Mouse (Mus musculus) gastrocnemius, postnatal 36 days (tissue): ENCODE measurements around the gene Tec. TPM values are rescaled to one million over a fixed set of nuclear protein-coding genes. Genes with fewer than 3 reads are reported as not detected.
A peak's percentile ranks its signal among the peaks of the same experiment; 100 is the strongest.

ENCODE experiments used
- DNase-seq, 2 experiments: peaks; one replicate each; pipeline ENCODE4 v3.0.0; 2022
- intact Hi-C: fragments of 180-260 bp; cut with DNase I; formaldehyde crosslinking; loops from one replicate; pipeline ENCODE4 v1.15.1; 2025
- total RNA-seq, 2 experiments: library from RNA; stranded (reverse); gene quantifications; 2 replicates each; pipeline ENCODE4 v1.2.3; 2021

Gene Tec
- total RNA-seq, 2 experiments from 2014 or later, result 1.3 to 1.9 TPM

GRCm38 (mm10) chr5:72895261-72895660 is 27.0 kb upstream of the Tec start:
- no peak for DNase-seq
- intact Hi-C loops, result loop anchor here (10.0 kb wide), 1 partner anchor 480 kb away; no protein-coding TSS in a partner anchor

DNA sequence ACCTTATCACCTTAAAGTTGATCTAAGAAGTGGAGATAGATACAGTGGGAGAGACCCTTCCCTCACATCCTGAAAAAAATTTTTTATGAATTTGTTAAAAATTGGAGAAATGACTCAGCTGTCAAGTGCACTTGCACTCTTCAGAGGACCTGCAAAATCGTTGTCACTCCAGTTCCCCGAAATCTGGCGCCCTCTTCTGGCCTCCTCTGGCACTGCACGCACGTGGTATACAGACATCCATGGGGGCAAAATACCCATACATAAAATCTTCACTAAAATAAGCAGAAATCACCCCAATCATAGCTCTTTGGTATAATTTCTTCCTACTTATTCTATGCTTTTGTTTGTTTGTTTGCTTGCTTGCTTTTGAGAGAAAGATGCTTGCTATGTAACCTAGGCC is 25.7 kb upstream of the Tec start:
- DNase-seq, result no peak
- intact Hi-C loops, result loop anchor here (5.0 to 10.0 kb wide), 2 partner anchors 178 to 481 kb away; no protein-coding TSS in a partner anchor

- peak; percentile 39 for DNase-seq
- intact Hi-C loops, result loop anchor here (5.0 to 10.0 kb wide), 2 partner anchors 181 to 483 kb away; no protein-coding TSS in a partner anchor
Observed at GRCm38 (mm10) chr5:72891534-72891933, 23.3 kb upstream of the Tec start.

GRCm38 (mm10) chr5:72888260-72888659 is 20.0 kb upstream of the Tec start:
- intact Hi-C loops, result no loop called here
- no peak for DNase-seq

DNA sequence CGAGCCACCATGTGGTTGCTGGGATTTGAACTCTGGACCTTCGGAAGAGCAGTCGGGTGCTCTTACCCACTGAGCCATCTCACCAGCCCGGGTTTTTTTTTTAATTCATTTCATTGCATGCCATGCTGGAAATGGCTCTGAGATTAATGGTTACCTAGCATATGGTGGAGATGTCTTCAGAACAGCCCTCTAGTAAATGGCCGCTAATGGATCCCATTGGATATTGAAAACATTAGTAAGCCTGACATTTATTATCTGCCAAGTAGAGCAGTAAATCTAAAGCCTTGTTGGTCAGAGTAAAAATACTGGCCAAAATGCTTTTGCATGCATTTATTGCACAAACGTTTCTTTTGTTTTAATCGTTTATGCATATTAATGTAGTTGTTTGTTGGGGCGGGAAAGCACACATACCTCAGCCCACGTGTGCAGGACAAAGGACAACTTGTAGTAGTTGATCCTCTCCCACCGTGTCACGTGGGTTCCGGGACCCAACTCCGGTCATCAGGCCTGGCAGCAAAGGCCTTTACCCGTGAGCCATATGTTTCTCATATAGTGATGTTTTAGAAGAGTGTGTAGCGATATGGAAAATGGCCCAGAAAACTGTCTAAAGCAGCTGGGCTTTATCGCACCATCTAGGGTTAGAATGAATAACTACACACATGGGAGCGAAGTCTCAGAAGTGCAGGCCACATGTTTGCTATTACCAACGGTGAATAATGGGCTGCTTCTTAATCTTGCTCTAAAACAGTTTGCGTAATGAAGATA is 18.4 kb upstream of the Tec start:
- intact Hi-C loops, result no loop called here
- DNase-seq, result no peak

- intact Hi-C loops, result no loop called here
- no peak for DNase-seq
Observed at GRCm38 (mm10) chr5:72883706-72884105, 15.4 kb upstream of the Tec start.

DNA sequence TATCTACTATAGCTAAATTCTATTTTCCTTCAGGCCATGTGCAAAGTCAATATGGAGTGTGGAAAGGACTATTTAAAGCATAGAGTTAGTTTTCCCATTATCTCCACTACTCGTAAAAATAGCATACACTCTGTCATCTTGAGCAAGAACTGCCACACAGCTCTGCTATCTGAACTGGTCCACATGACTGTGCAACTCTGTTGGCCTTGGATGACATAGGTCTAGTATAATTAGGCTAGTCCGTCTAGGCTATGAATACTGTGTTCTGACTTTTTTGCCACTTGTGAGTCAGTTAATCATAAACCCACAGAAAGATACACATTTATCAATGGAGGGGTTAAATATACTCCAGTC is 14.1 kb upstream of the Tec start:
- DNase-seq, result no peak
- intact Hi-C loops, result no loop called here

- intact Hi-C loops, result no loop called here
- no peak for DNase-seq
Observed at GRCm38 (mm10) chr5:72881748-72882411, 13.6 kb upstream of the Tec start.

DNA sequence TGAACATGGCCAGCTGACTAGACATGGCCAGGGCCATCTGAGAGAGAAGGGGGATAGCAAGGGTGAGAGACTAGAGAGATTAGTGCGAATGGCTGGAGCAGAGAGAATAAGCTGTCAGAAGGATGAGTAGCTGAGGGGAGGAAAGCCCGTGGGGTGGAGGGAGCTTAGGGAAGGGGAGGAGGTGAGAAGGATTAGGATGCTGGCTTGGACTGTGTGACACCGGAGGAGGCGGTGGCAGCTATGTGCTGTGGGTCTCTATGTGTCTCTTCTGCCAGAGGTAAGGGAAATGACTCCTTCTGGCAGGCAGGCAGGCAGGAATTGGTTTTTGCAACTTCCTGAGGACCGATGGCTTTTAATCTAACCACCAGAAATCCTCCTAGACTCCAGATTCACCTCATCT is 11.5 kb upstream of the Tec start:
- DNase-seq, result no peak
- intact Hi-C loops, result no loop called here

GRCm38 (mm10) chr5:72871114-72871513 is 2.8 kb upstream of the Tec start:
- intact Hi-C loops, result no loop called here

DNA sequence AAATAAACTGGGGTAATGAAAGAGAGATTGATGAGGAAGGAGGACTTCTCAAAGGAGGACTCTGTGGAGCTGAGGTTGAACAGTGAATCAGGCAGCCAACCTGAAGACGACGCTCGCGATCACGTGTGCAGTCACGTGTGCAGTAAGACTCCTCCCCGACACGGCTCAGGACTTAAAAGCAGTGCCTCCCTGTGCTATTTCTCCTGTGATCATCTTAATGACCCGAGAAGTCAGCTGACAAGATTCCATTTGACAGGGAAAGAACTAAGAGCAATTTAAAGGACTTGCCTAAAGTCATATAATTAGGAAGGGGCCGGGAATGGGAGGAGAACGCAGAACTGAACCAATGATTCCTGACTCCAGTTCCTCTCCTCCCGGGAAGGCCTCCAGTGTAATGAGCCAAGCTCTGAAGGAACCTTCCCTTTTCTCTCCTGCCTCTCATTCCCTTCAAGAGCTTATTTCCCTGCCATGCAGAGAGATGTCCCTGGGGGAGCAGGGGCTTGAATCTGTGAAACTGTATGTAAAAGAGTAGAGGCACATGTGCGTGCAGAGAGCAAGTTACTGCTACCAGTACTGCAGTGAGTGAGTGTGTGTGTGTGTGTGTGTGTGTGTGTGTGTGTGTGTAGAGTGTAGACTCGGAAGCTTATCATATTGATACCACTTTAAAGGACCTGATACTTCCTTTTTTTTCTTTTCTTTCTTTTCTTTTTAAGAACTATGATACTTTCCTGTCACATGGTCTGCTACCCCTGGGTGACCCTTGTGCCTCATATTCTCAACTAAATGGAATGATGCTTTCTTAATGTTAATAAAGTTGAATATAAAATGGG is 1.7 kb upstream of the Tec start:
- intact Hi-C loops, result no loop called here
- DNase-seq, result no peak

More at GRCm38 (mm10) chr5:72871114-72871513, 2.8 kb upstream of the Tec start:
- no peak for DNase-seq

- no peak for DNase-seq
- intact Hi-C loops, result no loop called here
Observed at GRCm38 (mm10) chr5:72867036-72867672, 1.1 kb downstream of the Tec start.

GRCm38 (mm10) chr5:72866260-72866905 is 1.9 kb downstream of the Tec start:
- DNase-seq, result no peak
- intact Hi-C loops, result no loop called here

DNA sequence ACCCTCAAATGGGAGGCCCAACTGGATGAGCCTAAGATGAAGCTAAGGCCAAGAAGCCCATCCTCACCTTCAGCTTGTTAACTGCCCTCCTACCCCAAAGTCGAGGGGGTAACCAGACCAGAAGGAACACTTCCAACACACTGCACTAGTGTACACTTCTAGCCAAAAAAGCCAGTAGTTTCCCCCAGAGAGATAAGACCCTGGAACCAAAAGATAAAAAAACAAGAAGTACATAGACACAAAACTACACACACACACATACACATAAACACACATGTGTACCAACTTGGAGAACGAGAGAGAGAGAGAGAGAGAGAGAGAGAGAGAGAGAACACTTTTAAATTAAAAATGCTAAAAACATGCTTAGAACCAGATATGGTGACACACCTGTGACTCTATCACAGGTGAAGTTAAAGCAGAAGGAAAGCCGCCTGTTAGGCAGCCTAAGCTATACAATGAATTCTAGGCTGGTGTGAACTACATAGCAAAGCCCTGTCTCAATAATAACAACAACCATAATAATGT is 3.6 kb downstream of the Tec start:
- no peak for DNase-seq
- intact Hi-C loops, result loop anchor here (5.0 kb wide), 1 partner anchor 1203 kb away; the partner anchor contains the start of gene Usp46

- no peak for DNase-seq
- intact Hi-C loops, result loop anchor here (5.0 kb wide), 1 partner anchor 1204 kb away; the partner anchor contains the start of gene Usp46
Observed at GRCm38 (mm10) chr5:72863166-72863565, 5.1 kb downstream of the Tec start.

DNA sequence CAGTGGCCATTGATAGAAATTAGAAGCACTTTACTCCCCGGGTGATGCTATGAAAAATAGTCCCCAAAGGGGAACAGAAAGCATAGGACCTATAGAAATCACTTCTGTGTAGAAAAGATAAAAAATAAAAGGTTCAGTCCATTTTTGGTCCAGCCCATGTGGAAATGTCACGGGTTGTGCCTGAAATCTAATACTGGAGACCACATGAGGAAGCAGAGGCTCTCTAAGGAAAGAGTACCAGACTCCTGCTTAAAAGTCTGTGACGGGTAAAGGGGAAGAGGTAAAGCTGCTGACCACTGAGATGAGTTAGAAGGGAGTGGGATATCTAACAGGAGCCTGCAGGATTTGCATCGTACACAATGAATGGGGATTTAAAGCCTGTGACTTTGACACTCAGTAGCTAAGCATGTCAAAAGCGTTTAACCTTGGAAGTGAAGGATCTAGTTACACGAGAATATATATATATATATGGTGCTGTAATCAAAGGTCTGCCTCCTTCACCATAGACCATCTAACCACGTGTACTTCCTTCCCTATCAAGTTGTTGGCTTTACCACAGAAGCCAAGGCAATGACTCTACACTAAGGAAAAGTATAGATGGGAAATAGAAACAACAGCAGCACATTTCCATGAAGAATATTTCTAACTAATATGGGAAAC is 6.4 kb downstream of the Tec start:
- DNase-seq, result no peak
- intact Hi-C loops, result loop anchor here (5.0 kb wide), 1 partner anchor 1205 kb away; the partner anchor contains the start of gene Usp46

- DNase-seq, result no peak
- intact Hi-C loops, result loop anchor here (5.0 kb wide), 1 partner anchor 1206 kb away; the partner anchor contains the start of gene Usp46
Observed at GRCm38 (mm10) chr5:72860899-72861298, 7.4 kb downstream of the Tec start.

- intact Hi-C loops, result no loop called here
- DNase-seq, result no peak
Observed at GRCm38 (mm10) chr5:72858306-72858705, 10.0 kb downstream of the Tec start.

DNA sequence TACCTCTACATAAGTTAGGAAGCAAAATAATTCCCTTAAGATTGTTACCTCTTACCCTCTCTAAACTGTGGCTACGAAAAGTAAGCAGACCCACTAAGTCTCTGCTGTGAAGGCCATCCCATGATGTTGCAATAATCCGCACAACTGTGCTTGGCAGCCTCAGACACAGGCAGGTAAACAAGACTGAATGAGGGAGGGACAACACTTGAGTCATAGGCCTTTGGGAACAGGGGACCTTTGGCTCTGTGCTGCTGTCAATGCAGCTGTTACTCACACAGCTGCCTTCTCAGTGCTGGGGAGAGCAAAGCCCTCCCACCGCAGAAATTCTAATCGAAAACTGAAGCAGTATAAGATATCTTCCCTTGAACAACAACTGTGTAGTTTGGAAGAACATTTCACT is 10.5 kb downstream of the Tec start:
- intact Hi-C loops, result no loop called here
- DNase-seq, result no peak
